Mouse (Mus musculus) hindbrain, embryonic 12.5 days (tissue): ENCODE data around the gene Mettl7a3. TPM values are rescaled to one million over a fixed set of nuclear protein-coding genes. Genes with fewer than 3 reads are reported as not detected.
"Not testable (repeated sequence)": the region's sequence is repeated elsewhere in the genome, so short reads cannot be mapped to it uniquely, and the experiment has no call there.

ENCODE experiments used
- ATAC-seq: fragments of 200-750 bp; cut with Nextera tagmentation; 2 replicates; pipeline ENCODE4 v1.8.0; 2017; ENCODE audit warnings: moderate TSS enrichment; ENCODE audit not compliant: low FRiP score
- H3K27ac ChIP-seq: fragments of 300-500 bp; sonication (generic); 2 replicates; pipeline ENCODE4 v1.5.1; 2016; ENCODE audit warnings: mild to moderate bottlenecking
- H3K27me3 ChIP-seq: fragments of 300-500 bp; sonication (generic); 2 replicates; pipeline ENCODE4 v1.6.1; 2016; ENCODE audit warnings: mild to moderate bottlenecking
- H3K36me3 ChIP-seq: fragments of 300-500 bp; sonication (generic); 2 replicates; pipeline ENCODE4 v1.6.1; 2016; ENCODE audit warnings: mild to moderate bottlenecking
- H3K4me1 ChIP-seq: fragments of 300-500 bp; sonication (generic); 2 replicates; pipeline ENCODE4 v1.6.1; 2016
- H3K4me2 ChIP-seq: fragments of 300-500 bp; sonication (generic); replicated peaks from 2 replicates; pipeline ENCODE4 v1.6.1; 2016; ENCODE audit warnings: mild to moderate bottlenecking
- H3K4me3 ChIP-seq: fragments of 300-500 bp; sonication (generic); 2 replicates; pipeline ENCODE4 v1.5.1; 2016; ENCODE audit warnings: mild to moderate bottlenecking
- H3K9ac ChIP-seq: fragments of 300-500 bp; sonication (generic); 2 replicates; pipeline ENCODE4 v1.6.1; 2016; ENCODE audit warnings: mild to moderate bottlenecking, moderate library complexity
- H3K9me3 ChIP-seq: fragments of 300-500 bp; sonication (generic); replicated peaks from 2 replicates; pipeline ENCODE4 v1.6.1; 2016; ENCODE audit warnings: mild to moderate bottlenecking
- WGBS: fragments of 180-500 bp; shearing (Covaris S2); methylation state at CpG from one replicate; pipeline ENCODE4 v1.1.7; 2016; 5-methylcytosine and 5-hydroxymethylcytosine counted together
- polyA plus RNA-seq: library from polyadenylated mRNA; unstranded; fragments of >200 nt; fragmentation: Nextera tagmentation; extraction: Ambion mirVana; gene quantifications from 2 replicates; pipeline ENCODE4 v1.2.1, GENCODE M21; 2016

Mettl7a3 gene
- polyA plus RNA-seq: 0.17 and 0.22 TPM in 2 replicates

GRCm38 (mm10) chr15:100334629-100335028 is at the start of gene Mettl7a3:
TSS of gene Mettl7a3 (plus strand) at chr15:100334929.
- WGBS: 67% methylated on average over 10 of the region's 10 CpGs
- H3K36me3 ChIP-seq: no peaks in the 10 kb centered on the region
- no peaks in the 10 kb centered on the region for H3K9me3 ChIP-seq
- H3K4me2 ChIP-seq: no peak within 1 kb of the TSS
- H3K27ac ChIP-seq: no peak within 1 kb of the TSS
- no peak for ATAC-seq
- no peak within 1 kb of the TSS for H3K4me3 ChIP-seq
- no peaks in the 10 kb centered on the region for H3K4me1 ChIP-seq
- no peak within 1 kb of the TSS for H3K9ac ChIP-seq
- no peaks in the 10 kb centered on the region for H3K27me3 ChIP-seq

- 97% methylated on average over 6 of the region's 6 CpGs for WGBS
- no peak overlapping the region for H3K9ac ChIP-seq
- no peaks in the 10 kb centered on the region for H3K9me3 ChIP-seq
- no peaks in the 10 kb centered on the region for H3K36me3 ChIP-seq
- H3K4me3 ChIP-seq: no peak overlapping the region
- H3K27ac ChIP-seq: no peak overlapping the region
- no peak overlapping the region for H3K4me2 ChIP-seq
- no peak for ATAC-seq
- no peaks in the 10 kb centered on the region for H3K27me3 ChIP-seq
- H3K4me1 ChIP-seq: no peaks in the 10 kb centered on the region
Observed at GRCm38 (mm10) chr15:100288980-100289379, 45.7 kb upstream of the Mettl7a3 start.

GRCm38 (mm10) chr15:100290858-100291257 is 43.9 kb upstream of the Mettl7a3 start:
- ATAC-seq: no peak
- 73% methylated on average over 5 of the region's 5 CpGs for WGBS
- no peak overlapping the region for H3K9ac ChIP-seq
- no peaks in the 10 kb centered on the region for H3K27me3 ChIP-seq
- H3K36me3 ChIP-seq: no peaks in the 10 kb centered on the region
- no peak overlapping the region for H3K4me2 ChIP-seq
- no peak overlapping the region for H3K4me3 ChIP-seq
- no peaks in the 10 kb centered on the region for H3K9me3 ChIP-seq
- no peak overlapping the region for H3K27ac ChIP-seq
- H3K4me1 ChIP-seq: no peaks in the 10 kb centered on the region

GRCm38 (mm10) chr15:100292326-100292725 is 42.4 kb upstream of the Mettl7a3 start:
- H3K36me3 ChIP-seq: no peaks in the 10 kb centered on the region
- H3K4me2 ChIP-seq: no peak overlapping the region
- ATAC-seq: no peak
- no peak overlapping the region for H3K9ac ChIP-seq
- H3K4me1 ChIP-seq: no peaks in the 10 kb centered on the region
- H3K9me3 ChIP-seq: no peaks in the 10 kb centered on the region
- no peak overlapping the region for H3K4me3 ChIP-seq
- H3K27me3 ChIP-seq: no peaks in the 10 kb centered on the region
- H3K27ac ChIP-seq: no peak overlapping the region
- WGBS: 75% methylated on average over 7 of the region's 7 CpGs

GRCm38 (mm10) chr15:100297856-100298255 is 36.9 kb upstream of the Mettl7a3 start:
- H3K4me3 ChIP-seq: no peak overlapping the region
- H3K36me3 ChIP-seq: no peaks in the 10 kb centered on the region
- no peaks in the 10 kb centered on the region for H3K9me3 ChIP-seq
- no peaks in the 10 kb centered on the region for H3K27me3 ChIP-seq
- H3K4me1 ChIP-seq: no peaks in the 10 kb centered on the region
- 92% methylated on average over 5 of the region's 5 CpGs for WGBS
- ATAC-seq: no peak
- no peak overlapping the region for H3K9ac ChIP-seq
- no peak overlapping the region for H3K27ac ChIP-seq
- no peak overlapping the region for H3K4me2 ChIP-seq

GRCm38 (mm10) chr15:100300499-100300898 is 34.2 kb upstream of the Mettl7a3 start:
- ATAC-seq: no peak
- no peaks in the 10 kb centered on the region for H3K9me3 ChIP-seq

GRCm38 (mm10) chr15:100301556-100301955 is 33.2 kb upstream of the Mettl7a3 start:
- Histone ChIP-seq H3K9me3 (no peaks in the 10 kb centered on the region), H3K4me2 (no peak overlapping the region), H3K27ac (no peak overlapping the region), H3K9ac (no peak overlapping the region), H3K4me3 (no peak overlapping the region), H3K4me1 (peaks cover 4% of the 10 kb centered on the region; the same call in 1 of the 2 replicates), H3K36me3 (no peaks in the 10 kb centered on the region), H3K27me3 (no peaks in the 10 kb centered on the region)
- WGBS: 63% methylated on average over 15 of the region's 15 CpGs
- ATAC-seq: no peak

More at GRCm38 (mm10) chr15:100300499-100300898, 34.2 kb upstream of the Mettl7a3 start:
- H3K27ac ChIP-seq: no peak overlapping the region
- no peak overlapping the region for H3K9ac ChIP-seq
- no peak overlapping the region for H3K4me2 ChIP-seq
- H3K36me3 ChIP-seq: no peaks in the 10 kb centered on the region
- H3K4me1 ChIP-seq: peaks cover 4% of the 10 kb centered on the region; the same call in 1 of the 2 replicates
- 85% methylated on average over 6 of the region's 6 CpGs for WGBS
- H3K4me3 ChIP-seq: no peak overlapping the region
- no peaks in the 10 kb centered on the region for H3K27me3 ChIP-seq

- H3K9me3 ChIP-seq: no peaks in the 10 kb centered on the region
- 59% methylated on average over 8 of the region's 8 CpGs for WGBS
- peaks cover 4% of the 10 kb centered on the region; the same call in 1 of the 2 replicates for H3K4me1 ChIP-seq
- H3K27me3 ChIP-seq: no peaks in the 10 kb centered on the region
- H3K4me3 ChIP-seq: peak overlapping the region; percentile 47; the same call in 1 of the 2 replicates
- H3K4me2 ChIP-seq: peak overlapping the region; percentile 76
- ATAC-seq: no peak
- no peak overlapping the region for H3K9ac ChIP-seq
- no peak overlapping the region for H3K27ac ChIP-seq
- H3K36me3 ChIP-seq: no peaks in the 10 kb centered on the region
Observed at GRCm38 (mm10) chr15:100303428-100304018, 31.2 kb upstream of the Mettl7a3 start.

GRCm38 (mm10) chr15:100304019-100304991 is 30.4 kb upstream of the Mettl7a3 start, which contains the start of gene Mettl7a1:
TSS of gene Mettl7a1 (plus strand) at chr15:100304140.
- 3% methylated on average over 18 of the region's 30 CpGs for WGBS

GRCm38 (mm10) chr15:100306201-100306600 is 28.5 kb upstream of the Mettl7a3 start:
- Histone ChIP-seq H3K4me3 (no peak overlapping the region), H3K9ac (no peak overlapping the region), H3K27me3 (no peaks in the 10 kb centered on the region), H3K4me1 (peaks cover 4% of the 10 kb centered on the region; the same call in 1 of the 2 replicates), H3K9me3 (no peaks in the 10 kb centered on the region), H3K36me3 (no peaks in the 10 kb centered on the region), H3K27ac (no peak overlapping the region), H3K4me2 (no peak overlapping the region)
- 90% methylated on average over 2 of the region's 2 CpGs for WGBS
- ATAC-seq: no peak

More at GRCm38 (mm10) chr15:100304019-100304991, 30.4 kb upstream of the Mettl7a3 start, which contains the start of gene Mettl7a1:
- peaks cover 4% of the 10 kb centered on the region; the same call in 1 of the 2 replicates for H3K4me1 ChIP-seq
- no peaks in the 10 kb centered on the region for H3K36me3 ChIP-seq
- peak; percentile 87 for ATAC-seq
- H3K9me3 ChIP-seq: no peaks in the 10 kb centered on the region
- H3K9ac ChIP-seq: peak within 1 kb of the TSS; percentile 72
- no peaks in the 10 kb centered on the region for H3K27me3 ChIP-seq
- peak within 1 kb of the TSS; percentile 47 for H3K4me3 ChIP-seq
- H3K27ac ChIP-seq: peak within 1 kb of the TSS; percentile 88
- peak within 1 kb of the TSS; percentile 76 for H3K4me2 ChIP-seq

GRCm38 (mm10) chr15:100307438-100308096 is 27.2 kb upstream of the Mettl7a3 start:
- 53% methylated on average over 11 of the region's 11 CpGs for WGBS
- not testable (repeated sequence) for H3K27me3 ChIP-seq, H3K4me2 ChIP-seq, H3K9ac ChIP-seq, H3K9me3 ChIP-seq, H3K36me3 ChIP-seq, ATAC-seq, H3K4me3 ChIP-seq, H3K4me1 ChIP-seq, H3K27ac ChIP-seq

GRCm38 (mm10) chr15:100312346-100312745 is 22.4 kb upstream of the Mettl7a3 start:
- no peak overlapping the region for H3K4me3 ChIP-seq
- no peaks in the 10 kb centered on the region for H3K9me3 ChIP-seq
- no peak overlapping the region for H3K9ac ChIP-seq
- 98% methylated on average over 2 of the region's 2 CpGs for WGBS
- H3K27me3 ChIP-seq: no peaks in the 10 kb centered on the region
- no peak overlapping the region for H3K27ac ChIP-seq
- no peaks in the 10 kb centered on the region for H3K4me1 ChIP-seq
- 0 out of 2 replicates have a peak, but pooled peaks cover 5% of the 10 kb centered on the region for H3K36me3 ChIP-seq
- no peak overlapping the region for H3K4me2 ChIP-seq
- ATAC-seq: no peak
